Mouse (Mus musculus): ENCODE results near the gene Fam53b.

The Fam53b gene

GRCm38 (mm10) chr7:132713483-132714126 is 100.1 kb downstream of the Fam53b start:
- peak; percentile 54 to 79 for DNase-seq (ENCODE audit: inconsistent age in 2 of 2, low spot score in 1 of 2)

- peak in 1 of 2 experiments; percentile 50 for DNase-seq (ENCODE audit: inconsistent age in 2 of 2, low spot score in 1 of 2)
Observed at GRCm38 (mm10) chr7:132712956-132713355, 100.7 kb downstream of the Fam53b start.

DNA sequence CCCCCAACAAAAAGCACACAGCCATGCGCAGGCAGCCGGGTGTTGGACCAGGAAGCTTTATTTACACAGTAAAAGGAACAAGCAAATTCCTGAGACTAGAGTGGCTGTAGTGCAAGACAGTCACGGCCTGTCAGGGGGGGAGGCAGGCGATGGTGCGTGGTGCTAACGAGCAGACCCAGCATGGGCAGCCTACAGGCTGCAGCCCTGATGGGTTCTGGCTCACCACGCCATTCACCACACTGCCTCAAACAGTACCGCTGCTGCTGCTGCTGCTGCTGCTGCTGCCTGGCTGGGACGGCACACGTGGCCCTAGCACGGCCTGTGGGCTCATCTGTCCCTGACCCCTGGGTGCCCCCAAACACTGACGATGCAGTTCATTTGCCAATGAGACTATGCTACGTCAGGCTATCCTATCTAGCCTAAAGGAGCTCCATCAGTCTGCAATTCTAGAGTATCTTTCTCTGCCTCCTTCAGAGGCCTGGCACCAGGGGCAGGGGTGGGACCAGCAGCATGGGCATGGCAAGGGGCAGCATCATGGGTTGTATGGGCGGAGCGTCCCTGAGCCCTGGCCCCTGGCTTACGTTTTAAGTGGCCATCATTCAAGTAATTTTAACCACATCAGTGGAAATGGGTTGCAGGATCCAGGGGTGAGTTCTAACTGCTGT is 101.5 kb downstream of the Fam53b start:
- DNase-seq (ENCODE audit: inconsistent age in 2 of 2, low spot score in 1 of 2): peak in 1 of 2 experiments; percentile 66

- DNase-seq (ENCODE audit: inconsistent age in 2 of 2, low spot score in 1 of 2): no peak
Observed at GRCm38 (mm10) chr7:132711579-132711978, 102.1 kb downstream of the Fam53b start.

DNA sequence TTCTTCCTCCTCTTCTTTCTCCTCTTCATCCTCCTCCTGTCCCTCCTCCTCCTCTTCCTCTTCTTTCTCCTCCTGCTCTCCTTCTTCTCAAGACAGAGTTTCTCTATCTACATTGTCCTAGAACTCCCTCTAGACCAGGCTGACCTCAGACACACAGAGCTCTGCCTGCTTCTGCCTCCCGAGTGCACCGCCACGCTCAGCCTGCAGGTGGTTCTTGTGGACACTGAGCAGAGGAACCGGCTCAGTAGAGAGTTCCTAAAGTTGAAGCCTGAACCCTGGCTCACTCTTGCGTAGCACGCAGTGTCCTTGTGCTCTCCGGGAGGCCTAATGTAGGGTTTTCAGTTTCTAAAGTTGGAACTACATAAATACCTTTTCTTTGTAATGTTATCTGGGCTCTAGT is 108.6 kb downstream of the Fam53b start:
- peak in 1 of 2 experiments; percentile 69 for DNase-seq (ENCODE audit: inconsistent age in 2 of 2, low spot score in 1 of 2)

- no peak for DNase-seq (ENCODE audit: inconsistent age in 2 of 2, low spot score in 1 of 2)
Observed at GRCm38 (mm10) chr7:132704310-132704875, 109.3 kb downstream of the Fam53b start.

GRCm38 (mm10) chr7:132703515-132704309 is 110.0 kb downstream of the Fam53b start:
- peak in 1 of 2 experiments; percentile 44 for DNase-seq (ENCODE audit: inconsistent age in 2 of 2, low spot score in 1 of 2)

DNA sequence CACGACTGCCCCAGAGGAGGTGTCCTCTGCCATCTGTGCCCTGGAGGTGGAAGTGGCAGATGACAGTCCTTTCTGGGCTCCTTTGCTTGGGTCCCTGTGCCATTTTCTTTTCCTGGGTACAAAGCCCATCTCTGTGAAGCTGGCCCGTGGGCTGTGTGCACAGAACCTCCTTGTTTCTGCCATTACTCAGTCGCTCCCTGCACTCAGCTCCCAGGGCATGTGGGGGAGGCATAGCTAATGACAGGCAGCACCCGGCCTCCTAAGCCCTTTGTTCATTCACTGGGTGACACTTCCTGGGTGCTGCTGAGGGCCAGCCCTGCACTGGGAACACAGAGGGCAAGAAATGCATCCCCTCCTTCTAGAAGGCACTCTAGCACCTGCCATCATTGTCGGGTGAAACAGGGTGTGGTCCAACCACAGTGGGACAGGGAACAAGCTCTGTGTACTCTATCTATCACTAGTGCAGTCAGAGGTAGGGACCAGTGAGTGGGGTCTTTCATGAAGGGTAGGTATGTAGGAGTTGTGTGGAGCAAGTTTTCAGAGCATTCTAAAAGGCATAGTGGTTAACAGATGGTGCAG is 111.1 kb downstream of the Fam53b start:
- no peak for DNase-seq (ENCODE audit: inconsistent age in 2 of 2, low spot score in 1 of 2)

GRCm38 (mm10) chr7:132702024-132702423 is 111.7 kb downstream of the Fam53b start:
- no peak for DNase-seq (ENCODE audit: inconsistent age in 2 of 2, low spot score in 1 of 2)

GRCm38 (mm10) chr7:132701412-132701811 is 112.3 kb downstream of the Fam53b start:
- DNase-seq (ENCODE audit: inconsistent age in 2 of 2, low spot score in 1 of 2): no peak

DNA sequence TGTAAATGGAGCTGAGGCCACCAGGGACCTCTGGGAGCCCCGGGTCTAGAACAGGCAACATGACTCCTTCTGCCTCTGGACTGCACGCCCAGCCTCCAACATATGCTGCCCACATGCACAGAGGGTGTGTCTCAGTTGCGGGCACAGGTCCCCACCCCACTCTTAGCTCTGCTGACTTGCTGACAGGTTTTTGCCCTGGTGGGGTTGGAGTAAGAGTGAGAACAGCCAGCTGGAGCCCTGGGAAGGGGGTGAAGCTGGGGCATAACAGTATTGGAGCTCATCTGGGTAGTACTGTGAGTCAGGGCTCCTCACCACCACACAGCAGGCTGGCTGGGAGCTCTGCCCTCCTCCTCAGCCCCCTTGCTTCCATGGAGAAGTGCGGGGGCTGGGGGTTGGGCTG is 113.6 kb downstream of the Fam53b start:
- no peak for DNase-seq (ENCODE audit: inconsistent age in 2 of 2, low spot score in 1 of 2)

GRCm38 (mm10) chr7:132699639-132700038 is 114.0 kb downstream of the Fam53b start:
- no peak for DNase-seq (ENCODE audit: inconsistent age in 2 of 2, low spot score in 1 of 2)

DNA sequence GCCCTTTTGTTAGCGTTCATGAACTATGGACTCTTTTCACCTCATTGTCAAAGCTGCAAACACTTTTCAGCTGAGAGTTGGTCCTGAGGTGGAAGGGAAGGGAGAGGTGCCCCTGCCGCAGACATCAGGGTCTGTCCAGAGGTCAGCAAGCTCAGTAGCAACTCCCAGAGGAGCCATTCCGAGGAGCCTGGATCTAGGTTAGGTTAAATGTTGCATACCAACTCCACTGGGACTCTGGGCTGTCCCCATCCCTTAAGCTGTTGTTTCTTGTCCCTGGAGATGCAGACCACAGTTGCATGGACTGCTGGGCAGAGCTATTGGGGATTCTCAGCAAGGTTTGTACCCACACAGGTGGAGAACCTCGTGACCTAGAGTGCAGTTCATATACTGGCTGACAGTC is 114.5 kb downstream of the Fam53b start:
- DNase-seq (ENCODE audit: inconsistent age in 2 of 2, low spot score in 1 of 2): peak in 1 of 2 experiments; percentile 25

- no peak for DNase-seq (ENCODE audit: inconsistent age in 2 of 2, low spot score in 1 of 2)
Observed at GRCm38 (mm10) chr7:132698737-132699136, 114.9 kb downstream of the Fam53b start.

DNA sequence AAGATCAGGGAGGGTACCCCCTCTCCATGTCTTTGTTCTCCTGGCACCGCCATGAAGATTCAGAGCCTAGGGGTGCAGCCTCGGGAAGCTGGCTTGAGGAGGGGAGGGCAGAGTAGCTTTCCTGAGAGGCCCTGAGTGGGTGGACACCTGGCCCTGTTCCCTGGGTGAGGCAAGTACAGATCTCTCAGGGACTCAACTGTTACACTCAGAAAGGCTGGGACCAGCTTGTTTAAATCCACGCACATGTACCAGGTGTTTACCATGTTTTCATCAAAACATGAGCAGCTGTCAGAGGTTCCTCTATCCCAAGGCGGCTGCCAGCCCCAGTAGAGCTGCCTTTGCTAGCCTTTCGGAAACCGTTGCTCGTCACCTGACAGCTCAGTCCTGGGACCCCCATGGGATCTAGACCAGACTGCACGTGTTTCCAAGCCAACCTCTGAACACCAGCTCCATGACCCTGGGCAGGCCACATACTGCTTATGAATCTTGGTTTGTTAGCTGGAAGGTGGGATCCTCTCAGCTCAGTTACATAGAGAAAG is 116.4 kb downstream of the Fam53b start:
- DNase-seq (ENCODE audit: inconsistent age in 2 of 2, low spot score in 1 of 2): no peak

DNA sequence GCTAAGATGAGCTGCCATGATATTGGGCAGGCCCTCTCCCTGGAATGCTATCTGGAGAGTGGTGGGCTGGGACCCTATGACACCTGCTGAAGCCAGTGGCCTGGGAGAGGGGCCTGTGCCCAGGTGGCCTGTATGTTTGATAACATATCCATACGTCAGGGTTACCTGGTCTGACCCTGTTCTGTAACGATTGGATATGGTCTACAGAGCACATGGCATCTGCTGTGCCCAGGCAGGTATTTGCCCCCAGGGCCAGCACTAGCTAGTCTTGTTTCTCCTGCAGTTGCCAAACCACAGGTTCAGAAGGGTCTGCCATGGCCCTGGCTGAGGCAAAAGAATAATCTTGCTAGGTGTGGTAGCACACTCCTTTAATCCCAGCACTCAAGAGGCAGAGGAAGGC is 120.1 kb downstream of the Fam53b start:
- DNase-seq (ENCODE audit: inconsistent age in 2 of 2, low spot score in 1 of 2): no peak

DNA sequence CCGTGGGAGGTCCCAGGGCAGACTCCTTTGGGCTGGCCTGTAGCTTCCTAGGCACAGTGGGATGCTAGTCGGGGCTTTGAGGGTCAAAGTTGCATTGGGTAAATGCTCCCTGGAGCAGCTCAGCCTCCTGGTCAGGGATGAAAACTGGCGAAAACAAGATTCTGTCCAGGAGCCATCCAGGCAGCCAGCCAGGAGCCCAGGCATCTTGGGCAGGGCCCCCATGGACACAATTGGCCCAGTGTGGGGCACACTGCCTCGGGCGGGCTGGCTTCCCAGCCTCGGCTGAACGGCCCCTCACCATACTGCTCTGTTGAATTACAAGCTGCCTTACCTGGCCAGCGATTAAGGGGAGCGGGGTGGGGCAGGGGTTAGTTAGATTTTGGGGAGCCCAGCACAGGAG is 121.0 kb downstream of the Fam53b start:
- DNase-seq (ENCODE audit: inconsistent age in 2 of 2, low spot score in 1 of 2): no peak

DNA sequence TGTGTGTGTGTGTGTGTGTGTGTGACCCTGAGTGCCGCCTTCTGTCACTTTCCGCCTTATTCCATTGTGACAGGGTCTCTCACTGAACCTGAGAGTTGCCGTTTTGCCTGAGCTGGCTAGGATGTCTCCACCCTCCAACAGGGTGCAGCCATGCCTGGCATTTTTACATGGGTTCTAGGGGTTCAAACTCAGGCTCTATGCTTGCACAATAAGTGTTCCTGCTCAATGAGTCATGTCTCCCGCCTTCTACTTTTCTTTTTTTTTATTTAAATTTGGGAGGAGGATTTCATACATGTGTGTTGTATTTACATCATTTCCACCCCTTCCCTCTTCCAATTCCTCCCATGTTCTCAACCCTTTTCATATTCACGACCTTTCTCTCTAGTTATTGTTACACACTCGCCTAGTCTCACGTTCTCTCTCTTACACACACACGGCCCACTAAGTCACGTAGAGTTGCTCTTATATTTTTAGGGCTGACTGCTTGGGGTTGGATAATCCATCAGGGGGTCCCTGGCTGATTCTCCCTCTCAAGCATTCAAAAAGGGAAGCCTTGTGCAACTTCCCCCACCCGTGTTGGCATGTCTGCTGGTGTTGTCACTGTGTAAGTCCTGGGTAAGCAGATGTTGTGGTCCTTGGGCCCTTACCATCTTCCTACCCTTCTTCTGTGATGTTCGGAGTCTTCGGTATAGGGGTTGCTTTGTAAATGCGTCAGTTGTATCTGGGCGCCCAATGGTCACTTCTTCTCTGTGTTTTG is 122.8 kb downstream of the Fam53b start:
- no peak for DNase-seq (ENCODE audit: inconsistent age in 2 of 2, low spot score in 1 of 2)

GRCm38 (mm10) chr7:132689722-132690121 is 124.0 kb downstream of the Fam53b start:
- DNase-seq (ENCODE audit: inconsistent age in 2 of 2, low spot score in 1 of 2): no peak

DNA sequence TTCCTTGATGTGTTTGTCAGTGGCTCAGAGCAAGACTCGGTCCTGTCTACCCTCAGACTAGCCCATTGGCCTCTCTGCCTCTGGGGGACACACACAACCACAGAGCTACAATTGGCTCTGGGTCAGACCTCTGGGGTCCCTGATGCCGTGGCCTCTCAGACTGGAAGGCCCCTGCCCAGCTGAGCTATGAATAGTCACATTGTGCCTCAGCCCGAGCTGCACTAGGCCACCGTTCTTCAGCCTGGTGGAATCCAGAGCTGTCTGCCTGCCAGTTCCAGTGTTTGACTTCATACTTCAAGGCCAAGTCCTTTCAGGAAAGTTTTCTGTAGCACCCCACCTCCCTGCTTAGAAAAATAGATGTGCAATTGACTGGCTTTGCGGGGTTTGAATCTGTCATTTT is 125.0 kb downstream of the Fam53b start:
- DNase-seq (ENCODE audit: inconsistent age in 2 of 2, low spot score in 1 of 2): peak in 1 of 2 experiments; percentile 52
